Mouse (Mus musculus): Measurements from ENCODE around the gene Lrrc8d. TPM values are rescaled to one million over a fixed set of nuclear protein-coding genes. Genes with fewer than 3 reads are reported as not detected.
A peak's percentile ranks its signal among the peaks of the same experiment; 100 is the strongest.

Gene Lrrc8d
- polyA plus RNA-seq, 1 experiment from 2014 or later: 24.7 TPM

GRCm38 (mm10) chr5:105722807-105723206 is 23.0 kb downstream of the Lrrc8d start:
- H3K36me3 ChIP-seq (ENCODE audit: control insufficient read depth, insufficient read depth, low read length): no peaks in the 10 kb centered on the region
- no peak overlapping the region for H3K27ac ChIP-seq (ENCODE audit: low read depth, low read length)
- H3K4me1 ChIP-seq (replicated peaks; ENCODE audit: control insufficient read depth, insufficient read depth, low read length): no peaks in the 10 kb centered on the region
- DNase-seq (ENCODE audit: low spot score) (no peak), ATAC-seq (ENCODE audit: low FRiP score) (no peak)
- no peak overlapping the region for H3K4me3 ChIP-seq (ENCODE audit: low read depth, low read length)
- 91% methylated on average over 11 of the region's 11 CpGs for WGBS
- H3K4me2 ChIP-seq (replicated peaks; ENCODE audit: low read depth, low read length): no peak overlapping the region
- H3K9me3 ChIP-seq (ENCODE audit: control insufficient read depth, low read length): no peaks in the 10 kb centered on the region
- no peaks in the 10 kb centered on the region for H3K27me3 ChIP-seq (ENCODE audit: control insufficient read depth, insufficient read depth, low read length)
- no peak overlapping the region for H3K9ac ChIP-seq (ENCODE audit: low read depth, low read length)

GRCm38 (mm10) chr5:105730193-105730831 is 30.5 kb downstream of the Lrrc8d start:
- H3K4me1 ChIP-seq (replicated peaks; ENCODE audit: control insufficient read depth, insufficient read depth, low read length): peaks cover 8% of the 10 kb centered on the region
- H3K36me3 ChIP-seq (ENCODE audit: control insufficient read depth, insufficient read depth, low read length): no peaks in the 10 kb centered on the region
- no peak overlapping the region for H3K9ac ChIP-seq (ENCODE audit: low read depth, low read length)
- ATAC-seq (ENCODE audit: low FRiP score) (no peak), DNase-seq (ENCODE audit: low spot score) (no peak)
- no peak overlapping the region for H3K27ac ChIP-seq (ENCODE audit: low read depth, low read length)
- H3K27me3 ChIP-seq (ENCODE audit: control insufficient read depth, insufficient read depth, low read length): no peaks in the 10 kb centered on the region
- H3K4me2 ChIP-seq (replicated peaks; ENCODE audit: low read depth, low read length): no peak overlapping the region
- H3K9me3 ChIP-seq (ENCODE audit: control insufficient read depth, low read length): no peaks in the 10 kb centered on the region
- WGBS: 89% methylated on average over 6 of the region's 6 CpGs
- H3K4me3 ChIP-seq (ENCODE audit: low read depth, low read length): no peak overlapping the region

GRCm38 (mm10) chr5:105731173-105731626 is 31.4 kb downstream of the Lrrc8d start:
- Histone ChIP-seq H3K4me2 (replicated peaks; ENCODE audit: low read depth, low read length) (peak overlapping the region; percentile 69), H3K9ac (ENCODE audit: low read depth, low read length) (no peak overlapping the region), H3K4me1 (replicated peaks; ENCODE audit: control insufficient read depth, insufficient read depth, low read length) (peaks cover 8% of the 10 kb centered on the region), H3K36me3 (ENCODE audit: control insufficient read depth, insufficient read depth, low read length) (no peaks in the 10 kb centered on the region), H3K4me3 (ENCODE audit: low read depth, low read length) (no peak overlapping the region), H3K27me3 (ENCODE audit: control insufficient read depth, insufficient read depth, low read length) (no peaks in the 10 kb centered on the region), H3K9me3 (ENCODE audit: control insufficient read depth, low read length) (no peaks in the 10 kb centered on the region), H3K27ac (ENCODE audit: low read depth, low read length) (no peak overlapping the region)
- DNase-seq (ENCODE audit: low spot score) (no peak), ATAC-seq (ENCODE audit: low FRiP score) (no peak)
- WGBS: 38% methylated on average over 16 of the region's 16 CpGs

- Histone ChIP-seq H3K9ac (ENCODE audit: low read depth, low read length) (peak overlapping the region; percentile 49), H3K4me3 (ENCODE audit: low read depth, low read length) (peak overlapping the region; percentile 35), H3K36me3 (ENCODE audit: control insufficient read depth, insufficient read depth, low read length) (no peaks in the 10 kb centered on the region), H3K4me2 (replicated peaks; ENCODE audit: low read depth, low read length) (peak overlapping the region; percentile 69), H3K4me1 (replicated peaks; ENCODE audit: control insufficient read depth, insufficient read depth, low read length) (peaks cover 8% of the 10 kb centered on the region), H3K27ac (ENCODE audit: low read depth, low read length) (peak overlapping the region; percentile 42), H3K27me3 (ENCODE audit: control insufficient read depth, insufficient read depth, low read length) (no peaks in the 10 kb centered on the region), H3K9me3 (ENCODE audit: control insufficient read depth, low read length) (no peaks in the 10 kb centered on the region)
- WGBS: 5% methylated on average over 48 of the region's 52 CpGs
- peak; percentile 63 for ATAC-seq (ENCODE audit: low FRiP score)
- DNase-seq (ENCODE audit: low spot score): peak; percentile 60
Observed at GRCm38 (mm10) chr5:105731627-105732432, 32.1 kb downstream of the Lrrc8d start.

- H3K36me3 ChIP-seq (ENCODE audit: control insufficient read depth, insufficient read depth, low read length): no peaks in the 10 kb centered on the region
- 34% methylated on average over 11 of the region's 11 CpGs for WGBS
Observed at GRCm38 (mm10) chr5:105732433-105732891, 32.7 kb downstream of the Lrrc8d start.

GRCm38 (mm10) chr5:105733226-105733625 is 33.5 kb downstream of the Lrrc8d start:
- DNase-seq (ENCODE audit: low spot score): no peak
- Histone ChIP-seq H3K27ac (ENCODE audit: low read depth, low read length) (no peak overlapping the region), H3K4me2 (replicated peaks; ENCODE audit: low read depth, low read length) (no peak overlapping the region), H3K4me1 (replicated peaks; ENCODE audit: control insufficient read depth, insufficient read depth, low read length) (peaks cover 8% of the 10 kb centered on the region), H3K9ac (ENCODE audit: low read depth, low read length) (no peak overlapping the region), H3K36me3 (ENCODE audit: control insufficient read depth, insufficient read depth, low read length) (no peaks in the 10 kb centered on the region), H3K4me3 (ENCODE audit: low read depth, low read length) (no peak overlapping the region), H3K9me3 (ENCODE audit: control insufficient read depth, low read length) (no peaks in the 10 kb centered on the region), H3K27me3 (ENCODE audit: control insufficient read depth, insufficient read depth, low read length) (no peaks in the 10 kb centered on the region)
- no peak for ATAC-seq (ENCODE audit: low FRiP score)
- WGBS: 82% methylated on average over 6 of the region's 6 CpGs

More at GRCm38 (mm10) chr5:105732433-105732891, 32.7 kb downstream of the Lrrc8d start:
- Histone ChIP-seq H3K9me3 (ENCODE audit: control insufficient read depth, low read length) (no peaks in the 10 kb centered on the region), H3K27me3 (ENCODE audit: control insufficient read depth, insufficient read depth, low read length) (no peaks in the 10 kb centered on the region), H3K4me1 (replicated peaks; ENCODE audit: control insufficient read depth, insufficient read depth, low read length) (peaks cover 8% of the 10 kb centered on the region), H3K27ac (ENCODE audit: low read depth, low read length) (peak overlapping the region; percentile 42; the same call in 1 of the 2 replicates), H3K4me3 (ENCODE audit: low read depth, low read length) (peak overlapping the region; percentile 35), H3K9ac (ENCODE audit: low read depth, low read length) (no peak overlapping the region; the same call in 1 of the 2 replicates), H3K4me2 (replicated peaks; ENCODE audit: low read depth, low read length) (peak overlapping the region; percentile 69)
- DNase-seq (ENCODE audit: low spot score) (peak; percentile 46), ATAC-seq (ENCODE audit: low FRiP score) (peak; percentile 60; the same call in 1 of the 2 replicates)

- no peaks in the 10 kb centered on the region for H3K27me3 ChIP-seq (ENCODE audit: control insufficient read depth, insufficient read depth, low read length)
- no peak overlapping the region for H3K9ac ChIP-seq (ENCODE audit: low read depth, low read length)
- WGBS: 94% methylated on average over 6 of the region's 6 CpGs
- peaks cover 8% of the 10 kb centered on the region for H3K4me1 ChIP-seq (replicated peaks; ENCODE audit: control insufficient read depth, insufficient read depth, low read length)
- H3K36me3 ChIP-seq (ENCODE audit: control insufficient read depth, insufficient read depth, low read length): no peaks in the 10 kb centered on the region
- ATAC-seq (ENCODE audit: low FRiP score) (no peak), DNase-seq (ENCODE audit: low spot score) (no peak)
- H3K9me3 ChIP-seq (ENCODE audit: control insufficient read depth, low read length): no peaks in the 10 kb centered on the region
- H3K27ac ChIP-seq (ENCODE audit: low read depth, low read length): no peak overlapping the region
- no peak overlapping the region for H3K4me3 ChIP-seq (ENCODE audit: low read depth, low read length)
- no peak overlapping the region for H3K4me2 ChIP-seq (replicated peaks; ENCODE audit: low read depth, low read length)
Observed at GRCm38 (mm10) chr5:105736365-105736764, 36.6 kb downstream of the Lrrc8d start.

GRCm38 (mm10) chr5:105737145-105737544 is 37.4 kb downstream of the Lrrc8d start:
- no peak overlapping the region for H3K27ac ChIP-seq (ENCODE audit: low read depth, low read length)
- DNase-seq (ENCODE audit: low spot score) (no peak), ATAC-seq (ENCODE audit: low FRiP score) (no peak)
- H3K27me3 ChIP-seq (ENCODE audit: control insufficient read depth, insufficient read depth, low read length): no peaks in the 10 kb centered on the region
- H3K4me1 ChIP-seq (replicated peaks; ENCODE audit: control insufficient read depth, insufficient read depth, low read length): peaks cover under 1% of the 10 kb centered on the region
- H3K9ac ChIP-seq (ENCODE audit: low read depth, low read length): no peak overlapping the region
- 76% methylated on average over 6 of the region's 6 CpGs for WGBS
- no peaks in the 10 kb centered on the region for H3K9me3 ChIP-seq (ENCODE audit: control insufficient read depth, low read length)
- H3K4me3 ChIP-seq (ENCODE audit: low read depth, low read length): no peak overlapping the region
- no peak overlapping the region for H3K4me2 ChIP-seq (replicated peaks; ENCODE audit: low read depth, low read length)
- H3K36me3 ChIP-seq (ENCODE audit: control insufficient read depth, insufficient read depth, low read length): no peaks in the 10 kb centered on the region

Data from hindbrain, embryonic 11.5 days (tissue).